Mouse (Mus musculus) ES-E14 (cell line): ENCODE measurements around the gene Zfp976. TPM values are rescaled to one million over a fixed set of nuclear protein-coding genes. Genes with fewer than 3 reads are reported as not detected.
"Not testable (repeated sequence)": the region's sequence is repeated elsewhere in the genome, so short reads cannot be mapped to it uniquely, and the experiment has no call there.

Experiments
- DNase-seq: peaks from one replicate; pipeline ENCODE4 v3.0.0-alpha.2; 2013; ENCODE audit warnings: low read depth, low spot score
- H3K27ac ChIP-seq: 2 replicates; pipeline ENCODE4 v1.5.1; 2012; ENCODE audit warnings: low read depth, mild to moderate bottlenecking, low read length, moderate library complexity, mixed read lengths; ENCODE audit not compliant: poor library complexity, insufficient read depth, severe bottlenecking
- H3K36me3 ChIP-seq: 2 replicates; pipeline ENCODE4 v1.6.1; 2012; ENCODE audit warnings: mild to moderate bottlenecking, low read length, moderate library complexity, mixed read lengths; ENCODE audit not compliant: control insufficient read depth, poor library complexity, insufficient read depth, severe bottlenecking
- H3K4me1 ChIP-seq, 2 experiments: fragments of 150-350 bp in 1 of 2; sonication (generic) in 1 of 2; 2 replicates each; pipeline ENCODE4 v1.6.1; 2012; ENCODE audit warnings: low read length in 2 of 2, mild to moderate bottlenecking in 1 of 2, mixed read lengths in 1 of 2; ENCODE audit not compliant: control insufficient read depth in 2 of 2, insufficient read depth in 2 of 2, poor library complexity in 1 of 2
- H3K4me3 ChIP-seq, 2 experiments: fragments of 150-350 bp in 1 of 2; sonication (generic) in 1 of 2; 2 replicates each; pipeline ENCODE4 v1.5.1; 2012; ENCODE audit warnings: low read length in 2 of 2, low read depth in 1 of 2, mild to moderate bottlenecking in 1 of 2, mixed read lengths in 1 of 2; ENCODE audit not compliant: insufficient read depth in 1 of 2, poor library complexity in 1 of 2, severe bottlenecking in 1 of 2
- H3K9ac ChIP-seq: 2 replicates; pipeline ENCODE4 v1.6.1; 2012; ENCODE audit warnings: low read depth, mild to moderate bottlenecking, low read length, mixed read lengths; ENCODE audit not compliant: poor library complexity, insufficient read depth, severe bottlenecking
- H3K9me3 ChIP-seq: fragments of 150-350 bp; sonication (generic); 2 replicates; pipeline ENCODE4 v1.6.1; 2012; ENCODE audit warnings: low read depth, mild to moderate bottlenecking, low read length; ENCODE audit not compliant: control insufficient read depth, insufficient read depth
- CHD2 ChIP-seq: IDR thresholded peaks from 2 replicates; pipeline ENCODE4 v1.6.1; 2014; ENCODE audit warnings: mild to moderate bottlenecking, low read depth, low read length, inconsistent platforms
- HCFC1 ChIP-seq: IDR thresholded peaks from 2 replicates; pipeline ENCODE4 v1.6.1; 2012; ENCODE audit warnings: low read length, inconsistent platforms, borderline replicate concordance; ENCODE audit not compliant: insufficient read depth
- MAFK ChIP-seq: IDR thresholded peaks from 2 replicates; pipeline ENCODE4 v1.6.1; 2014; ENCODE audit warnings: mild to moderate bottlenecking, low read depth, low read length, inconsistent platforms; ENCODE audit not compliant: insufficient read depth
- ZC3H11A ChIP-seq: IDR thresholded peaks from 2 replicates; pipeline ENCODE4 v1.6.1; 2012; ENCODE audit warnings: low read depth, mild to moderate bottlenecking, inconsistent platforms, low read length, borderline replicate concordance
- ZNF384 ChIP-seq: IDR thresholded peaks from 2 replicates; pipeline ENCODE4 v1.6.1; 2012; ENCODE audit warnings: low read depth, low read length, inconsistent platforms
- in situ Hi-C, 2 experiments: fragments of 600-800 bp; cut with MboI; formaldehyde crosslinking; loops; one replicate each; pipeline ENCODE4 v1.15.1; 2025; ENCODE audit warnings: low sequenced_read_pairs in 2 of 2, inconsistent platforms in 1 of 2; ENCODE audit not compliant: unreplicated experiment in 2 of 2
- total RNA-seq: library from RNA; depleted of rRNA; stranded (reverse); fragments of 300-350 nt; gene quantifications from 2 replicates; pipeline ENCODE4 v1.2.3, GENCODE M21; 2012; rRNA removed

Zfp976 gene
- total RNA-seq, 1 experiment: 16.0 TPM

GRCm38 (mm10) chr7:42595666-42596065, 46.7 kb downstream of the Zfp976 start:
- H3K27ac ChIP-seq, DNase-seq, H3K36me3 ChIP-seq, H3K4me3 ChIP-seq, H3K9me3 ChIP-seq, H3K4me1 ChIP-seq, H3K9ac ChIP-seq: not testable (repeated sequence)
- 0 out of 2 replicates have a peak, but pooled peaks have one; percentile 16 for TF ChIP-seq ZC3H11A
- in situ Hi-C loops: loop anchor here in 1 of 2 experiments (25.0 kb wide), 1 partner anchor 133 kb away; no protein-coding TSS in a partner anchor

- Histone ChIP-seq H3K9ac (peak within 1 kb of the TSS; percentile 77), H3K4me3 (peak within 1 kb of the TSS; percentile 70 to 84)
- DNase-seq: peak; percentile 59
- in situ Hi-C loops: loop anchor here in 1 of 2 experiments (25.0 kb wide), 1 partner anchor 130 kb away; no protein-coding TSS in a partner anchor
- H3K36me3 ChIP-seq, H3K27ac ChIP-seq, H3K4me1 ChIP-seq, H3K9me3 ChIP-seq: not testable (repeated sequence)
These were observed 50.0 kb downstream of the Zfp976 start, which contains the start of gene Zfp977 for GRCm38 (mm10) chr7:42592413-42592812. Zfp977 (minus strand) TSS chr7:42592547.

GRCm38 (mm10) chr7:42591311-42591710, 51.1 kb downstream of the Zfp976 start:
- not testable (repeated sequence) for H3K9me3 ChIP-seq, H3K27ac ChIP-seq, DNase-seq, H3K36me3 ChIP-seq, H3K4me1 ChIP-seq
- H3K4me3 ChIP-seq: peak overlapping the region; percentile 70 to 84
- in situ Hi-C loops: loop anchor here in 1 of 2 experiments (25.0 kb wide), 1 partner anchor 129 kb away; no protein-coding TSS in a partner anchor
- peak overlapping the region; percentile 77; the same call in 1 of the 2 replicates for H3K9ac ChIP-seq

GRCm38 (mm10) chr7:42578488-42578887, 63.9 kb downstream of the Zfp976 start, which contains the start of gene Gm21028:
Gm21028 (minus strand) TSS chr7:42578588.
- peaks cover 9% of the 10 kb centered on the region; the same call in 1 of the 2 replicates for H3K36me3 ChIP-seq
- peaks cover 26% of the 10 kb centered on the region for H3K9me3 ChIP-seq
- H3K4me3 ChIP-seq: no peak within 1 kb of the TSS
- H3K9ac ChIP-seq: no peak within 1 kb of the TSS
- no peak within 1 kb of the TSS for H3K27ac ChIP-seq
- TF ChIP-seq HCFC1 (no peak), CHD2 (no peak), ZNF384 (no peak), MAFK (no peak), ZC3H11A (no peak)
- DNase-seq: no peak
- in situ Hi-C loops: loop anchor here in 1 of 2 experiments (25.0 kb wide), 1 partner anchor 116 kb away; no protein-coding TSS in a partner anchor
- no peaks in the 10 kb centered on the region for H3K4me1 ChIP-seq

Other genes starting within 250 kb of the Zfp976 start
- not detected in 2 replicates for gene 4933421I07Rik, start 194.5 kb downstream of the Zfp976 start, total RNA-seq
- gene Zfp141, start 136.8 kb downstream of the Zfp976 start, total RNA-seq: 41.8 and 56.6 TPM in 2 replicates
- not detected in 2 replicates for gene Gm21028, start 64.0 kb downstream of the Zfp976 start, total RNA-seq
- 38.4 and 46.4 TPM in 2 replicates for gene Zfp977, start 50.0 kb downstream of the Zfp976 start, total RNA-seq
- 21.2 and 22.9 TPM in 2 replicates for gene Zfp975, start 50.2 kb upstream of the Zfp976 start, total RNA-seq
- gene Gm17067, start 84.4 kb upstream of the Zfp976 start, total RNA-seq: 45.3 and 50.6 TPM in 2 replicates
- 0.05 TPM in 1 of 2 replicates, not detected in the other for gene Vmn2r62, start 150.9 kb upstream of the Zfp976 start, total RNA-seq
- 38.7 and 45.9 TPM in 2 replicates for gene Gm2381, start 224.6 kb upstream of the Zfp976 start, total RNA-seq